Mouse (Mus musculus): ENCODE measurements around the gene Armt1.
A peak's percentile ranks its signal among the peaks of the same experiment; 100 is the strongest.
"Not testable (repeated sequence)": the region's sequence is repeated elsewhere in the genome, so short reads cannot be mapped to it uniquely, and the experiment has no call there.

The Armt1 gene

DNA sequence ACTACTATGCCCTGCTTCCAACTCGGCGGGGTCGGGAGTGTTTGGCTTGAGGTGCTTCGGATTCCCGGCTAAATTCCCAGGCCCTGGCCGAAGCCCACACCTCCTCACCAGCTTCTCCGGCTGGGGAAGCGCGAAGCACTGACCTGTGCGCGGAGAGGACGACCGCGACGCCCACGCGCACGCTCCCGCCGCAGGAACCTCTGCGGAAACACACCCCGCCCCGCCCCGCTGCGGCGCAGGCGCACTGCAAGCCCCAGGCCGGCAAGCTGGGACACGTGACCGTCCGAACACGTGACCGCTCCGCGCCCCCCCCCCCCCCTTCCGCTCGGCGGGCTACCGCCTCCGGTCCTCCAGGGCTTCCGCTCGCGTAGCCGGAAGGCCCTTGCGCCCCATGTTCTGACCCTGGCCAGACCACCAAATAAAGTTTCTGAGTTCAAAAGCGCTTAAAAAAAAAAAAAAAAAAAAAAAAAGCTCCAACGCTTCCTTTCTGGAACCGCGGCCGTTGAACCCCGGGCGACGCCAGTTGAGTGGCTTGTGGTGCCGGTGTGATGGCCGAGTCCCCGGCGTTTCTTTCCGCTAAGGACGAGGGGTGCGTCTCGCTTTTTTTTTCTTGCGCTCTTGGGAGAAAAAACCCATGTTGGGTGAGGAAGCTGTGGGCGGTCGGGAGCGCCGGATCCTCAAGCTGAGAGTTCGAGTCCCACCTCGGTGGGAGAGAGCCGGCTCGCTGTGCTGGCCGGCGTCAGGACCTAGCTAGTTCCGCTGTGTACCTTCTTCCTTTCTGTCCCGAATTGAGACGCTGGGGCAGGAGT lies at the start of gene Armt1, which contains the start of gene Rmnd1:
Gene Armt1, plus strand, starts transcription at position 345 of the 809 bp plus-strand sequence.
Gene Rmnd1, minus strand, starts transcription at position 266 of the 809 bp plus-strand sequence.
- peak; percentile 88 for DNase-seq (ENCODE audit: low spot score)

DNA sequence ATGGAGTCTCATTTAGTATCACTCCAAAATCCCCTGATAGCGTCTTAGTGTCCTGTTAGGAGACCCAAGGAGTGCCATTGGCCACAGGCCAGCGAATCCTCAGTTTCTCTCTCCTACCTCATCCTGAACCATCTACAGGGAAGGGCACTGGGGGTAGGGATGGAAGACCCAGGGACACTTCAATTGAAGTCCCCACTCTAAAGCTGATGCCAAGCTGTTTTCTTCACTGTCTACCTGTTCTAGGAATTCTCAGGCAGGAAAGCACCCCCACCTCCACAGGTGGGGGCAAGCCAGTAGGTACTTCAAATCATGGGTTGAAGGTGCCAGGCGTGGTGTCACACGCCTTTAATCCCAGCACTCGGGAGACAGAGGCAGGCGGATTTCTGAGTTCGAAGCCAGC lies 48.0 kb upstream of the Armt1 start:
- no peak for DNase-seq (ENCODE audit: low spot score)

DNA sequence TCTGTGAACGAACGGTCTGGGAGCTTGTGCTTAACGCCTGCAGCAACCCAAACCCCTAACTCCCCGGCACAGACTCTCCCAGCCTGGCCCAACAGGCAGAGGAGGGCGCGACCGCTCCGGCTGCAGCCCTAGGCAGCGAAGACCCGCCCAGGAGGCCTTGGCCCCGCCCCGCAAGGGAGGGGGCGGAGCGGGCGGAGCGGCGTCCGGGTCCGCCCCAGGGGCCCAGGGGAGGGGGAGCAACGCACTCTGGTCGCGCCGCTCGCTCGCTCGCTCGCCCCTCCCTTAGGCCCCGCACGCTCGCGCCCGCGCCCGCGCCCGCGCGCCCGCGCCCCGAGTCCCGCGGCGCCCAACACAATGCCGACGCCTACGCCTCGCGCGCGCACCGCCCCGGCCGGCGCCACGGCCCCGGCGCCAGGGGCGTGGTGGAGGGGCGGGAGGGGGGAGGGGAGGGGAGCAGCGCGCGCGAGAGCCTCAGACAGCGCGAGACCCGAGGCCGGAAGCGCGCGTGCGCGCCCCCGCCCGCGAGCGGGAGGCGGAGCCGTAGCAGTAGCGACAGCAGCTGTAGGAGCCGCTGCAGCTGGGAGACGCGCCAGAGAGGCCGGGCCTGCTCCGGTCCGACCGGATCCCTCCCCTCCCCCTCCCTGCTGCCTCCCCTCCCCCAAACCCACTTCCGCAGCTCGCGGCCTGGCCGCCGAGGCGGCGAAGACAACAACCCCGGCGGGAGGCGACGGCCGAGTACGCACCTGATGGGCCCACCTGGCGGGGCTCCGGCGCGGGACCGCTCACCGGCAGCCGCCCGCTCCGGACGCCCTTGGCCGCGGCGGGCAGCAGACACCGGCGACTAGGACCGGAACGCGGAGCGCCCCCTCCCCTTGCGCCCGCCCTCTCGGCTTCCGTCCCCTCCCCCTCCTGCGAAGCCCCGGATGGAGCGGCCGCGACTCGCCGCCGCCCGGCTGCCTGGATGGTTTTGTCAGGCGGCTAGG lies 45.4 kb upstream of the Armt1 start:
- DNase-seq (ENCODE audit: low spot score) = peak; percentile 88

DNA sequence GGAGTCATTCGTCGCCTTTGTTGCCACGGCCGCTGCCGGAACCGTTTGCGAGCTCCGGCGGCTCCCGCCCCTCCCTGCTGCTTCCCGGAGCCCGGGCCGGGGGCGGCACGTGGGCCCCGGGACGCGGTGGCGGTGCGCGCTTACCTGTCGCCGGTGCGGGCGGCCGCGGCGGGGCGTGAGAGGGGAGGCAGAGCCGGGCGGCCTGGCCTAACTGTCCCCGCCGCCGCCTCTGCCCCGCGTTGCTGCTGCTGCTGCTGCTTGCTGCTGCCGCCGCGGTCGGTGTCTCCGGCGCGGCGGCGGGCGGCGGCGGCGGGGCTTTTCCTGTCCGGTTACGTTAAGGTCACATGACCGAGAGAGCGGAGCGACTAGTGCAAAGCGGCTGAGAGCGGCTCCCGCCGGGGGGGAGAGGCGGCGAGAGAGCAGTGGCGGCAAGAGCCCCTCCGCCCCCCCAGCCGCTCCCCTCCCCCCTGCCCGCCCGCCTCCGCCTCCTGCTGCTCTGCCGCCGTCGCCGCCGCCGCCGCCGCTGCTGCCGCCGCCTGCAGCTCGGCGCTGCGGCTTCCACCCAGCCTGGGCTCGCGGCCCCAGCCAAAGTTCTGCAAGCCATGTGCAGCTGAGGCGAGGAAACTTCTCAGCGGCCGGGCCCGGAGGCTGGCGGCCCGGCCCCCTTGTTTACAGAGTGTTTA lies 44.4 kb upstream of the Armt1 start, which contains the start of gene Zbtb2:
Gene Zbtb2, minus strand, starts transcription at position 408 of the 683 bp plus-strand sequence.
- DNase-seq (ENCODE audit: low spot score) = peak; percentile 34

DNA sequence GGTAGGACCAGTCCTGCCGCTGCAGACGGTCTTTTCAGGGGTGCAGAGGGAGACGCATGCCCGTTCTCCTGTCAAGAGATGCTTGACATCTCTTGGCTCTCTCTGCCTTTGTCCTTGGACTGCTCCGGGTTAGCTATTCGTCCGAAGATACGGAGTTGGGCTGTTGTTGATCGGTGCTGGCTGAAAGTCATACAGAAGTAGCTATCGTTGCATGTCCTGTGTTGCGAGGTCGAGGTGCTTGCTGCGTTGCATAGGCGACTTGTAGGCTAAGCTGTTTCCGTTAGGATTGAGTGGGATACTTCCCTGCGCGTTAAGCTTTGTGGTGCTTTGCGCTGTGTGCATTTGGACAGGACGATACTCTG lies 43.9 kb upstream of the Armt1 start:
- peak; percentile 16 for DNase-seq (ENCODE audit: low spot score)

DNA sequence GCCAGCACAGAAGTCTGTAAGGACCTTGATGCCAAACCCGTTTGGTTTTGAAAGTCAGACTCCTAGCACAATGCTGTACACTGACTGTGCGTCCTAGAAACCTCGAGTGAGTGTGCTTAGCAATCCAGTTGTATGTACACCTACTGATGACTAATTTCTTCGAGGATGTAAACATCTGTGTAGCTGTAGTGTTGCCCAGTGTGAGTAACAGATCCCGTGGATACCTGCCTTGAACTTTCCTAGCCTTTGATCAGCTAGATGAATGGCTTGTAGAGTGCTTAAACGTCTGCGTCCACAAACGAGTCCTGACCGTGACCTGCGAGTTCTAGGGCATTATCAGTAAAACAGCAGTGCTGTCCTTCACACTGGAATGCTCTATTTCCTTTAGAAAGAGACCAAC lies 43.2 kb upstream of the Armt1 start:
- DNase-seq (ENCODE audit: low spot score) = no peak

DNA sequence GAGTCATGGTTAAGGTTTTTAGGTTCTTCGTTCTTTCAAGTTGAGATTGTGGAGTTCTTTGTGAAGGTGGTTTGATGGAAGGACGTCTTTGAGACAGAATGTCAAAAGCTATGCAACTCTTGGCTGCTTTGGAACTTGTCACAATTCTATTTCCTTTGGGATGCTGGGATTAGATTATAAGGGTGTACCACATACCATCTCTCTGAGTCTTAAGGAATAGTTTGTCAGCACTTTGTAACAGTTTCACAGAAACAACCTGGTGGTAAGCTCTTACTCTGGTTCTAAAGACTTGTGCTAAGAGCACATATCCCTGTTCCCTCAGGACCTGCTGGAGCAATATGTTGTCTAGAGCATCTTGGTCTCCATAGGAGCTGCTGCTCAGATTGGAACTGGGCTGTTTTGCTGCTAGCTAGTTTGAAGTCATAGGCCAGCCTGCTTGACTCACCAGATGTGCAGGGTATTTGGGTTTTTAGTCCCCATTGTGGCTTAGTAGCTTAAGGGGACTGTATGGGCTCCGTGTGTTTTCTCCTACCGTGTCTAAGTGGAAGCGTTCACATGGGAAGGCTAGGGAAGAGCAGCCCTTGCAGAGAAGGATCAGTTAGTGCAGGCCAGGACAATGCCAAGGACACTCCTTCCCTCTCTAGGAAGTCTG lies 42.7 kb upstream of the Armt1 start:
- no peak for DNase-seq (ENCODE audit: low spot score)

DNA sequence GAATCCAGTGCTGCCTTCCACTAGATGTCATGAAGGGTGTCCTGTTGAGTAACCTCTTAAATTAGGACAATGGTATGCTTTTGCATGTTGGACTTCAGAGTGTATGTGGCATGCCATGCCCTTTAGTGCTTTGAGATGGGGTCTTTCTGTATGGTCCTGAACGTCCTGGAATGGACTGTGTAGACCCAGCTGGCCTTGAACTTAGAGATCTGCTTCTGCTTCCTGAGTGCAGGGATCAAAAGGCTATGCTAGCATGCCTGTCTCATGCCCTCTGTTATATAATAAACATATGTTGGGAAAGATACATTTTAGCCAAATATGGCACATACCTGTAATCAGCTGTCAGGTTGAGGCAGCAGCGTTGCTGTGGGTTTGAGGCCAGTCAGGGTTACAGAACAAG lies 41.7 kb upstream of the Armt1 start:
- no peak for DNase-seq (ENCODE audit: low spot score)

DNA sequence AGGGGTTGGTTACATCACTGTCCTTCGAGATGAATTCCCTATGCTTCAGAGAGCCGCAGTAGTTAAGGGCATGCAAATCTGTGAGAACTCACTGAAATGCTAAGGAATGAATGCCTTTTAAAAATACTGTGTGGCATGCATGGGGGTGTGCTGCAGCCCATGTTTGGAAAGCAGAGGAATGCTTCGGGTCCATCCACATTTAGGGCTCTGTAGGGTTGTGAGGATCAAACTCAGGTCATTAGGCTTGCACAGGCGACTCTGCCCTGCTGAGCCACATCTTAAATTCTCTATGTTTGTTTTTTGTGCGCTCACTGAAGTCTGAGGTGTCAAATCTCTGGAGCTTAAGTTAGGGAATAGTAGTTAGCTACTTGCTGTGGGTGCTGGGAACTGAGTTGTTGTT lies 41.2 kb upstream of the Armt1 start:
- no peak for DNase-seq (ENCODE audit: low spot score)

DNA sequence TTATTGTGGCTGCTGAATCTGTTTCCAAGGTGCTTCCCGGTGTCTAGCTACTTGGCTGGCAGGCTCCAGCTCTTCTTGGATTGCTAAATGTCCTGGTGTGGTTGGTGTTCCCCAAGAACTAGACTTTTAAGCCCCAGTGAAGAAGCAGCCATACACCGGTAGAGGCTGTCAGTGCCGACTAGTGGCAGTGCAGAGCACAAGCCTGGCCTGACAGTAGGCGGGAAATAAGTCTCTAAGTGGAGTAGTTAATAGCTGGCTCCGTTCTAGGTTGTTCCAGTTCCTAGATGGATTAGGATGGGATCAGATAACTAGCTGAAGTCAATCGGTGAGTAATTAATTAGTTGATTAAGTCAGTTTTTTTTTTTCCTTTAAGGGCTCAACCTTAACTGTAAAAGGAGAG lies 40.4 kb upstream of the Armt1 start:
- DNase-seq (ENCODE audit: low spot score) = no peak

DNA sequence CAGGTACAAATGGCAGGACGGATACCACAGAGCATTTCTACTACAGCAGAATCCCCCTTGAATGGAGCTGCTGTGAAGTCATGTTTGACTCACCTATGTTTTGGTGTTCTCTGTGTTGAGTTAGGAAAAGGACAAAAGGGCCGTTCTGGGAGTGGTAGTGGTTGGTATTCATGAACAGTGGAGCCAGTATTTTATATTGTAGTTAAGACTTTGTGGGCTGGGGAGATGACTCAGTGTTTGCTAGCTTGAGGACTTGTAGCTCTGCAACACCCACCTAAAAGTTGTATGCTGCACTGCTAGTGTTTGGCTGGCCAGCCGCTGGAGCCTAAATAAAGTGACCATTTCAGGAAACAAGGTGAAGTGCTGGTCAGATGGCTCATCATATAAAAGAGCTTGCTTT lies 36.9 kb upstream of the Armt1 start:
- DNase-seq (ENCODE audit: low spot score) = no peak

DNA sequence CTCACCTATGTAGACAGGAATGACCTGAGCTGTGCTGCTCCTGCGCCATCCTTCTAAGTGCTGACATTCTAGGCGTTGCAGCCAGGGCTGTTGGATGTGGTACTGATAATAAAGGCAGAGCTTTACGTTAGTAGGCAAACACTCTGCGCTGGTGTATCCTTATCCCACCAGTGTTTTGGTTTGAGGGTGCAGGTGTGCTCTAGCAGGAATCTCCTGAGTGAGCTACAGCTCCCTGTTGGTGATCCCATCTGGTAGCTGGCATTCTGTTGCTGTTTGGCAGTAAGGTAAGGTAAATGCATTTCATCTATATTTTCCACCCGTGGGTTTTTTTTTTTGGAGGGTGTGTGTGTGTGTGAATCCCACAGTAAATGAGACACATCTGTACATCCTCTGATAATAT lies 34.2 kb upstream of the Armt1 start:
- DNase-seq (ENCODE audit: low spot score) = no peak

DNA sequence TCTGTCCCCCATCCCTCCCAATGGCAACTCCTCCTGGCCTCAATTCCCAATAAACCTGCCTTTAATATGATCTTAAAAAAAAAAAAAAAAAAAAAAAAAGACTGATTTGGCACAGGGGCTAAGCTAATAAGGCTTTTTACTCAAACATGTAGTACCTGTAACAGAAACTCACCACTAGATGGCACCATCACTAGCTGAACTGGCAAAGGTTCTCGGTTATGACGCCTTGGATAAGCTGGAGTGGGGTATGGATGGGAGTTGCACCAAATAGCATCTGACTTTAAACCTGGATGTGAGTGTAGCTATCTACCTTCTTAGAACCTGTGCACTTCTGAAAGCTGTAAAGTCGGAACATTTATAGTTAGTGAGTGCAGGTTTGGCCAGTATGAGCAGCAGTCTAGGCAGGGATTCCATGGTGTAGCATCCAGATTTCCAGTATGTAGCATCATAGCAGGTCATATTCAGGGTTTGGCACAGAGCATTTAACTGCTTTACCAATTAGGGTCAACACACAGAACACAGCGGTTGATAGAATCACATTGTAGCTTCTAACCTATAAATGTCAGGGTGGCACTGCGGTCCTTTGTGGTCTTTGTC lies 27.3 kb upstream of the Armt1 start:
- peak; percentile 50 for DNase-seq (ENCODE audit: low spot score)

DNA sequence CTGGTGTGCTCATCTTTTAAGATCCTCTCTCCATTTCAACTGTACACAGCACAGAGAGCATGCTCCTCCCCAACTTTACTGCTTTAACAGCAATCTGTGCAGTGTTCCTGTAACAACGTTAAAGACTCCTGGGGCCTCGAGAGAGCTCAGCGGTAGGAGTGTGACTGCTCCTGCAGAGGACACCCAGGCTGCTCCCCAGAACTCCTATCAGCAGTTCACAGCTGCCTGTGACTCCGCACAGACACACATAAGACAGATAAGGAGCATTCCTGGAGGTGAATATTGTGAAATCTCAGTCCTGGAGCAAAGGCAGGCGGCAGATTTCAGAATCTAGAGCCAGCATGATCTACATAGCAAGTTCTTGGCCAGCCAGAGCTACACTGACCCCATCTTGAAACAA lies 26.8 kb upstream of the Armt1 start:
- no peak for DNase-seq (ENCODE audit: low spot score)

DNA sequence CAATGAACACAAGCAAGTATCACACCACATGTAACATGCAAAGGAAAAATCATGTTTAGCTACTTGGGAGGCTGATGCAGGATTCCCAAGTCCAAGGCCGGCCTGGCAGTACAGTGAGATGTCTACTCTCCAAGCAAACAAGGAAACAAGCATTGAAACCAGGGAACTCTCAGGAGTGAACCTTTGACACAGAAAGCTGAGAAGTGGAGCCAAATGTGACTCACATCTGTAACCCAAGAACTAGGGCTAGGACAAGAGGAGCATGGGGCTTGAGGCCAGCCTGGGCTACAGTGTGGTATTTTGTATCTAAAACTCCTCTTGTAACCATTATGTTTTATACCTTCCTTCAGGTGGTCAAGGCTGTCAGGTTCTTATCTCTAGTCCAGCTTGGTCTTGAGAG lies 25.1 kb upstream of the Armt1 start:
- DNase-seq (ENCODE audit: low spot score) = no peak

DNA sequence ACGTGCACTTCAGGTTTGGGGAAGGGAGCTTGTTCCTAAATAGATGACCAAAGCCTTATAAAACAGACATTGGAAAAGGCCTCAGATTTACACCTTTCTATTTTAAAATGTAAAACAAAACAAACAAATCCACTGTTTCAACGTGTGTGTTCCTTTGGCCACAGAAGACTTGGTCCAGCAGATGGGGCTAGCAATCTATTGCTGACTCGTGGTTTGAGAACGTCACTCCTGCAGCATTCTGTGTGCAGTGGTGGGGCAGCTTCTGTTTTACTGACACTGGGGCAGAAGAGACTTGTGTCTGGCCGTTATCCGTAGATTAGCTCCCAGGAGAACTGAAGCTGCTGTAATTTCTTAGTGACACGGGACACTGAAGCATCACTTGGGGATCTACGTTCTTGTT lies 7.0 kb upstream of the Armt1 start:
- DNase-seq (ENCODE audit: low spot score) = no peak

DNA sequence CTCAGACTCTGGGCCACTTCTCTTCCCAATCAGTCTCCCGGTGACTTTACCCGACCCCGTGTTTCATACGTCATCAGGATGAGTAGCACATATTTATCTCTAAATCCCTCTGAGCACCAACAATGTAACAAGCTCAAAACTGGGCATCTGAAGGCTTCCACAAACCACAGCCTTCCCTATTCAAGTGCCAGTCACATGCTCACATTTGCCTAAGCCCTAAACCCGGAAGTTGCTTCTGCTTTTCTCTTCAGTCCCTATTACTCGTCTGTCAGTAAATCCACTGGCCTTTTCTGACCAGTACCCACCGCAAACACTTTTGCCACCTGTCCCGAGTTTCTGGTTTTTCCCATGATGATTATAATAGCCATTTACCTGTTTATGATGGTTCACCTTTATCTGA lies 1.9 kb upstream of the Armt1 start:
- no peak for DNase-seq (ENCODE audit: low spot score)

DNA sequence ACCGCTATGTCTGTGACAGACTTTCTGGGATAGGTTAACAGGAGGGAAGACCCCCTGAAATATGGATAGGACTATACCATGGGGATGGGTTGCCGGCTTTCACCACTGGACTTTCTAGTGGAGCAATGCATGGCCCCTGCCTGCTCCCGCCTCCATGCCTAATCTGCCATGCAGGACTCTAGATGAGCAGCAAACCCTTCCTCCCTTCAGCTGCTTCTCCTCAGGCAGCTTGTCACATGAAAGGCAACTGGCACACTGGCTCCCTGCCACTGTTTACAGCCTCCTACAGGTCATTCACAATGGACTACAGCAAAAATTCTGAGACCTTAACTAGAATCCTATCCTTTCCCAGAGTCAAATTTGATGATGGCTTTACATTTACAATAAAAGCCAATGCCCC lies 1.4 kb upstream of the Armt1 start:
- no peak for DNase-seq (ENCODE audit: low spot score)

DNA sequence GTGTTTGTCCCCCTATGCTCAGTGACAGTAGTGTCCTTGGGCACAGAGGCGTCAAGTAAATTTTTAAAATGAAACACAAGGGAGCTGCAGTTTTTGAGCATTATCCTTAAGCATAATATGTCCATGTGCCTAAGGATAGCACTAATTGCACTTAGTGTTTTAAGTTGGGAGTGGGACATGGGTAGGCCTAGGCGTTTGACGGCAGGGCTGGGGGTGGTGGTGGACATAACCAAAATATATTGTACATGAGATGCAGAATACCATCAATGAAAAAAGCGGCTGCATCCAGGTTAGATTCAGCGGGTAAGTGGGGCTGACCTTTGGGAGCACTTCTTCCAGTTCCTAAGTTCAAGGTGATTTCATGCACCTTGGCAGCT lies 533 bp upstream of the Armt1 start:
- DNase-seq (ENCODE audit: low spot score) = no peak

DNA sequence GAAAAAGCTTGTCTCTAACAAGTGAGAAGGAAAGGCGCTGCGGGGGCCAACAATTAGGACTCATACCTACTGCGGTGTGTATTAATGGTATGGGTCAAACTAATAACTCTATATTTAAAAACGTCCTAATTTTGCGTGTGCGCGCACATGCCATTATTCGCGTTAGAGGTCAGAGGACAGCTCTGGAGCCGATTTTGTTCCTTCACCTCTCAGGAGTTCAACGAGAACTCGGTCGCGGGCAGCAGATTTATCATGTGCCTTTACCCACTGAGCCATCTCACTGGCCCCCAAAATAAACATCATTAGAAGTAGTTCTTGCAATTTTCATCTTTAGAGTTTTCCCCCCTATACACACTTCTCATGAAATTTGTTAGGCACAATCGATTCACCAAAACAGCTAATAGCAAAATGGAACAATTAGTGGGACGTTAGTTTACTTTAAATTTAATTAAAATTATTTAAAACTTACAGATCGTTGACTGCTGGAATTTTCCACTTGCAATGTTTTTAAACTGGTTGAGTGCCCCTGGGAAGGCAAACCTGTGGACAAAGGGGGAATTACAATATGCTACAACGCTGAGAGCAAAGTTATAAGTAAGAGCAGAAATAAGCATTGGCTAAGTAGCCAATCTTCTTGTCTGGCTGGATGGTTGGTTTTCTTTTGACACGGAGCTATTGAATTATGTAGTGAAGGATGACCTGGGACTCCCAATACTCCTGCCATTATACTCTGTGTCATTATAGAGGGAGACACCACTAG lies 909 bp downstream of the Armt1 start:
- no peak for DNase-seq (ENCODE audit: low spot score)

DNA sequence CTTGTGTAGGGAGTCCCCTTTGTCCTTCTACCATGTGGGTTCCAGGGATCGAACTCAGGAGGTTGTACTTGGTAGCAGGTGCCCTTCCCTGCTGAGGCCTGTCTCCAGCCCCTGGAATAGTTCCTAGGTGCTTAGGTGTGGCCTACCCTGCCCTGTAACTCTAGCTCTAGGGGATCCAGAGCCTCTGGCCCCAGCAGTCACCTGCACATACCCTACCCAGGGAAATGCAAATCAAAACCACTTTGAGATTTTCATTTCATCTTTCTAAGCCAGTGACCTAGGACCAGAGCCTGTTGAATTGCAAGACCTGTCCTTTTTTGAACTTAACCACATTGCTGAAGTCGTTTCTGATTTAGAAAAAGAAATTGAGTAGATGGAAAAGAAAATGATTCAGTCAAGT lies 1.6 kb downstream of the Armt1 start:
- not testable (repeated sequence) for DNase-seq (ENCODE audit: low spot score)
